In genomic region chr2:158795043-158795442, GRCm38 (mm10) we compare ENCODE assay signal across 7 mouse cellular contexts. TPM values are rescaled to one million over a fixed set of nuclear protein-coding genes. Genes with fewer than 3 reads are reported as not detected.
DNase-seq lines count a peak whose midpoint lies in the region; ATAC-seq lines count a peak whose summit lies in the region.

No protein-coding gene starts in this region.

- peaks cover 5% of the 10 kb centered on the region; the same call in 1 of the 2 replicates for H3K4me1 ChIP-seq in embryonic facial prominence, embryonic 14.5 days (ENCODE audit: control insufficient read depth, insufficient read depth, low read length)
- peaks cover 10% of the 10 kb centered on the region for H3K4me1 ChIP-seq in intestine, embryonic 16.5 days (ENCODE audit: control insufficient read depth, insufficient read depth, low read length)
- H3K4me1 ChIP-seq in neural tube, embryonic 12.5 days: peaks cover 8% of the 10 kb centered on the region

- H3K27ac ChIP-seq in embryonic facial prominence, embryonic 14.5 days (replicated peaks; ENCODE audit: low read depth, low read length): peak overlapping the region; percentile 70
- peak overlapping the region; percentile 80 for H3K27ac ChIP-seq in intestine, embryonic 16.5 days (ENCODE audit: low read length)
- H3K27ac ChIP-seq in neural tube, embryonic 12.5 days: 0 out of 2 replicates have a peak overlapping the region, but pooled peaks have one; percentile 46

- H3K9ac ChIP-seq in embryonic facial prominence, embryonic 14.5 days (ENCODE audit: low read depth, low read length): peak overlapping the region; percentile 73
- H3K9ac ChIP-seq in intestine, embryonic 16.5 days (ENCODE audit: low read depth, low read length): peak overlapping the region; percentile 75
- H3K9ac ChIP-seq in neural tube, embryonic 12.5 days: peak overlapping the region; percentile 64

- no peaks in the 10 kb centered on the region for H3K36me3 ChIP-seq in embryonic facial prominence, embryonic 14.5 days (ENCODE audit: control insufficient read depth, insufficient read depth, low read length)
- no peaks in the 10 kb centered on the region for H3K36me3 ChIP-seq in intestine, embryonic 16.5 days (ENCODE audit: control insufficient read depth, insufficient read depth, low read length)
- H3K36me3 ChIP-seq in neural tube, embryonic 12.5 days: 0 out of 2 replicates have a peak, but pooled peaks cover 2% of the 10 kb centered on the region

- H3K27me3 ChIP-seq in embryonic facial prominence, embryonic 14.5 days (replicated peaks; ENCODE audit: control insufficient read depth, insufficient read depth, low read length): no peaks in the 10 kb centered on the region
- no peaks in the 10 kb centered on the region for H3K27me3 ChIP-seq in intestine, embryonic 16.5 days (replicated peaks; ENCODE audit: control insufficient read depth, insufficient read depth, low read length)
- H3K27me3 ChIP-seq in neural tube, embryonic 12.5 days (replicated peaks): no peaks in the 10 kb centered on the region

- no peaks in the 10 kb centered on the region for H3K9me3 ChIP-seq in embryonic facial prominence, embryonic 14.5 days (ENCODE audit: control insufficient read depth, low read length)
- H3K9me3 ChIP-seq in intestine, embryonic 16.5 days (ENCODE audit: control insufficient read depth, low read length): no peaks in the 10 kb centered on the region
- 0 out of 2 replicates have a peak, but pooled peaks cover 2% of the 10 kb centered on the region for H3K9me3 ChIP-seq in neural tube, embryonic 12.5 days

- H3K4me3 ChIP-seq in embryonic facial prominence, embryonic 14.5 days (ENCODE audit: low read depth, low read length): peak overlapping the region; percentile 76
- H3K4me3 ChIP-seq in intestine, embryonic 16.5 days (ENCODE audit: low read length): peak overlapping the region; percentile 73
- H3K4me3 ChIP-seq in neural tube, embryonic 12.5 days: peak overlapping the region; percentile 67

- 13% methylated on average over 13 of the region's 15 CpGs for WGBS in embryonic facial prominence, embryonic 14.5 days
- WGBS in intestine, embryonic 16.5 days: 9% methylated on average over 15 of the region's 15 CpGs
- WGBS in neural tube, embryonic 12.5 days: 11% methylated on average over 15 of the region's 15 CpGs

- peak; percentile 15 to 19 for DNase-seq in layer of hippocampus, adult 8-10 months (ENCODE audit: low spot score in 2 of 2)
- DNase-seq in layer of hippocampus, postnatal 14 days (ENCODE audit: low spot score in 2 of 2): no peak
- DNase-seq in embryonic facial prominence, embryonic 14.5 days (ENCODE audit: low spot score): no peak
- DNase-seq in right cerebral cortex, postnatal 10 days (ENCODE audit: low spot score in 2 of 2): no peak
- no peak for DNase-seq in thymus, postnatal 4 days

- no peak for ATAC-seq in embryonic facial prominence, embryonic 14.5 days (ENCODE audit: low read depth)
- peak; percentile 35 for ATAC-seq in intestine, embryonic 16.5 days
- no peak for ATAC-seq in neural tube, embryonic 12.5 days (ENCODE audit: low FRiP score, low read depth)

- H3K4me2 ChIP-seq in embryonic facial prominence, embryonic 14.5 days (ENCODE audit: low read depth, low read length): peak overlapping the region; percentile 79
- peak overlapping the region; percentile 57 for H3K4me2 ChIP-seq in intestine, embryonic 16.5 days (ENCODE audit: low read depth, low read length)
- H3K4me2 ChIP-seq in neural tube, embryonic 12.5 days (replicated peaks): peak overlapping the region; percentile 63

RNA-seq across cellular contexts. Expression of gene Dhx35, which starts 0.4 kb away (rescaled TPM):
- total RNA-seq in layer of hippocampus, adult 8-10 months (2022): 10 to 100 TPM; 17.1 to 24.7 (median 19.9) TPM
- total RNA-seq in layer of hippocampus, postnatal 14 days (2021): 10 to 100 TPM; 16.7 to 17.6 TPM
- 10.4 and 13.1 TPM in 2 replicates for polyA plus RNA-seq in embryonic facial prominence, embryonic 14.5 days (2014; fragmentation: Nextera tagmentation; extraction: Ambion mirVana)
- polyA plus RNA-seq in intestine, embryonic 16.5 days (2015; fragmentation: Nextera tagmentation; extraction: Ambion mirVana): 12.3 and 12.7 TPM in 2 replicates
- polyA plus RNA-seq in neural tube, embryonic 12.5 days (2016; fragmentation: Nextera tagmentation; extraction: Ambion mirVana): 15.9 and 16.3 TPM in 2 replicates

RNA-seq across cellular contexts. Expression of gene Fam83d, which starts 27.1 kb away (rescaled TPM):
- 1 to 10 TPM; 2.3 to 4.0 (median 3.3) TPM for total RNA-seq in layer of hippocampus, adult 8-10 months (2022)
- total RNA-seq in layer of hippocampus, postnatal 14 days (2021): 1 to 10 TPM; 2.7 to 3.5 TPM
- 30.7 and 37.9 TPM in 2 replicates for polyA plus RNA-seq in embryonic facial prominence, embryonic 14.5 days (2014; fragmentation: Nextera tagmentation; extraction: Ambion mirVana)
- 39.7 and 45.0 TPM in 2 replicates for polyA plus RNA-seq in intestine, embryonic 16.5 days (2015; fragmentation: Nextera tagmentation; extraction: Ambion mirVana)
- 29.2 and 30.9 TPM in 2 replicates for polyA plus RNA-seq in neural tube, embryonic 12.5 days (2016; fragmentation: Nextera tagmentation; extraction: Ambion mirVana)

Comparison
In these comparisons a context has a peak if more than half of its experiments do, and no peak if none do; other contexts are left out.
1. DNase-seq: peak in layer of hippocampus, adult 8-10 months (2 of 2); none in layer of hippocampus, postnatal 14 days (0 of 2), embryonic facial prominence, embryonic 14.5 days (single experiment), right cerebral cortex, postnatal 10 days (0 of 2) and thymus, postnatal 4 days (single experiment).
2. Peak in every context shown above with its lines, with median percentiles within 50 percentile points of each other: H3K27ac ChIP-seq, H3K4me2 ChIP-seq, H3K4me3 ChIP-seq and H3K9ac ChIP-seq.